Mouse (Mus musculus): ENCODE results near the gene Syngr2. TPM values are rescaled to one million over a fixed set of nuclear protein-coding genes. Genes with fewer than 3 reads are reported as not detected.
A peak's percentile ranks its signal among the peaks of the same experiment; 100 is the strongest.

The Syngr2 gene
- total and polyA plus RNA-seq, 3 experiments: 189 to 384 TPM; not detected in 1

GRCm38 (mm10) chr11:117848985-117849671, 39.7 kb downstream of the Syngr2 start, which contains the start of gene Birc5:
TSS of gene Birc5 (plus strand) at chr11:117849251.
- Histone ChIP-seq H3K9ac (ENCODE audit: control insufficient read depth, low read depth, low read length, poor library complexity, severe bottlenecking) (peak within 1 kb of the TSS; percentile 80), H3K27me3 (ENCODE audit: control insufficient read depth in 1 of 2, insufficient read depth in 2 of 2, low read length in 2 of 2) (no peaks in the 10 kb centered on the region), H3K36me3 (ENCODE audit: control insufficient read depth in 1 of 2, insufficient read depth in 2 of 2, low read length in 2 of 2) (peaks cover 25 to 26% of the 10 kb centered on the region in 2 experiments), H3K79me2 (ENCODE audit: control insufficient read depth, insufficient read depth, low read length, poor library complexity) (peaks cover 28% of the 10 kb centered on the region), H3K4me1 (ENCODE audit: control insufficient read depth in 1 of 2, insufficient read depth in 2 of 2, low read length in 2 of 2) (peaks cover 19 to 21% of the 10 kb centered on the region in 2 experiments), H3K9me3 (replicated peaks; ENCODE audit: insufficient read depth, low read length) (no peaks in the 10 kb centered on the region), H3K4me3 (ENCODE audit: control insufficient read depth in 1 of 2, insufficient read depth in 1 of 2, low read depth in 2 of 2, low read length in 2 of 2) (peak within 1 kb of the TSS; percentile 68 to 82), H3K27ac (ENCODE audit: control insufficient read depth, low read depth, low read length) (peak within 1 kb of the TSS; percentile 66)
- DNase-seq (ENCODE audit: low read depth, low spot score): peak; percentile 99
- no peak for TF ChIP-seq ZNF384 (IDR thresholded peaks at IDR 0.05; ENCODE audit: low read depth, low read length)
- TF ChIP-seq MAX (IDR thresholded peaks at IDR 0.05; ENCODE audit: low read length): peak; percentile 70; the same call in 1 of the 2 replicates
- peak; percentile 99 for TF ChIP-seq NELFE (IDR thresholded peaks at IDR 0.05; ENCODE audit: low read depth, low read length)
- no peak for TF ChIP-seq MYB (IDR thresholded peaks at IDR 0.05; ENCODE audit: low read depth, low read length)
- TF ChIP-seq TCF12 (IDR thresholded peaks at IDR 0.05; ENCODE audit: low read depth, low read length): peak; percentile 62
- TF ChIP-seq CTCF (IDR thresholded peaks at IDR 0.05 in 2 of 3, conservative IDR thresholded peaks at IDR 0.05 in 1 of 3; ENCODE audit: control insufficient read depth in 1 of 3, insufficient read depth in 1 of 3, low read depth in 2 of 3, low read length in 3 of 3, poor library complexity in 1 of 3, severe bottlenecking in 1 of 3): no peak
- no peak for TF ChIP-seq RAD21 (IDR thresholded peaks at IDR 0.05; ENCODE audit: low read depth, low read length)
- TF ChIP-seq POLR2AphosphoS5 (IDR thresholded peaks at IDR 0.05; ENCODE audit: borderline replicate concordance, low read depth, low read length): 0 out of 2 replicates have a peak, but pooled peaks have one; percentile 46
- peak; percentile 93 for TF ChIP-seq HCFC1 (IDR thresholded peaks at IDR 0.05; ENCODE audit: low read depth, low read length)
- no peak; the same call in 1 of the 2 replicates for TF ChIP-seq KAT2A (conservative IDR thresholded peaks at IDR 0.05; ENCODE audit: low read depth, low read length)
- no peak for TF ChIP-seq ZC3H11A (IDR thresholded peaks at IDR 0.05; ENCODE audit: low read depth, low read length)
- no peak for TF ChIP-seq MAFK (IDR thresholded peaks at IDR 0.05; ENCODE audit: borderline replicate concordance, low read depth, low read length)
- TF ChIP-seq USF2 (IDR thresholded peaks at IDR 0.05; ENCODE audit: borderline replicate concordance in 1 of 2, insufficient read depth in 1 of 2, low read depth in 1 of 2, low read length in 2 of 2): no peak
- peak; percentile 68 for TF ChIP-seq ELF1 (IDR thresholded peaks at IDR 0.05; ENCODE audit: low read depth, low read length)
- no peak for TF ChIP-seq GATA1 (IDR thresholded peaks at IDR 0.05; ENCODE audit: low read depth, low read length)
- TF ChIP-seq MAZ (IDR thresholded peaks at IDR 0.05; ENCODE audit: low read depth, low read length): peak; percentile 43; the same call in 1 of the 2 replicates
- TF ChIP-seq BHLHE40 (IDR thresholded peaks at IDR 0.05; ENCODE audit: borderline replicate concordance, low read depth, low read length): no peak
- TF ChIP-seq UBTF (IDR thresholded peaks at IDR 0.05; ENCODE audit: borderline replicate concordance, insufficient read depth, low read depth, low read length): peak; percentile 90; the same call in 1 of the 2 replicates
- no peak for TF ChIP-seq RCOR1 (IDR thresholded peaks at IDR 0.05; ENCODE audit: low read depth, low read length)
- TF ChIP-seq POLR2A (IDR thresholded peaks at IDR 0.05; ENCODE audit: control insufficient read depth in 1 of 2, insufficient read depth in 1 of 2, low read depth in 1 of 2, low read length in 2 of 2, poor library complexity in 1 of 2): peak; percentile 87 to 99
- TF ChIP-seq MYC (IDR thresholded peaks at IDR 0.05; ENCODE audit: low read depth, low read length): peak; percentile 82
- no peak for TF ChIP-seq JUND (IDR thresholded peaks at IDR 0.05; ENCODE audit: low read depth, low read length)
- peak; percentile 93; the same call in 1 of the 2 replicates for TF ChIP-seq E2F4 (IDR thresholded peaks at IDR 0.05; ENCODE audit: borderline replicate concordance, low read depth, low read length)
- TF ChIP-seq POLR2AphosphoS2 (IDR thresholded peaks at IDR 0.05; ENCODE audit: low read length): peak; percentile 96
- no peak for TF ChIP-seq CHD2 (IDR thresholded peaks at IDR 0.05; ENCODE audit: low read length)
- peak; percentile 27; the same call in 1 of the 2 replicates for TF ChIP-seq ETS1 (IDR thresholded peaks at IDR 0.05; ENCODE audit: low read depth, low read length)
- TF ChIP-seq TAL1 (IDR thresholded peaks at IDR 0.05; ENCODE audit: low read length): no peak
- no peak; the same call in none of the 2 replicates for TF ChIP-seq MXI1 (IDR thresholded peaks at IDR 0.05; ENCODE audit: low read depth, low read length)
- no peak for TF ChIP-seq SMC3 (IDR thresholded peaks at IDR 0.05; ENCODE audit: low read depth, low read length)
- no peak for TF ChIP-seq CHD1 (IDR thresholded peaks at IDR 0.05; ENCODE audit: low read depth, low read length)
- TF ChIP-seq SIN3A (IDR thresholded peaks at IDR 0.05; ENCODE audit: low read length): peak; percentile 84; the same call in 1 of the 2 replicates
- TF ChIP-seq ZKSCAN1 (IDR thresholded peaks at IDR 0.05; ENCODE audit: low read depth, low read length): no peak
- TF ChIP-seq TBP (IDR thresholded peaks at IDR 0.05; ENCODE audit: low read depth, low read length): peak; percentile 83
- no peak for TF ChIP-seq GABPA (IDR thresholded peaks at IDR 0.05; ENCODE audit: low read depth, low read length)
- TF ChIP-seq USF1 (IDR thresholded peaks at IDR 0.05; ENCODE audit: low read depth, low read length): 0 out of 2 replicates have a peak, but pooled peaks have one; percentile 52
- TF ChIP-seq NRF1 (IDR thresholded peaks at IDR 0.05; ENCODE audit: insufficient read depth, low read depth, low read length, poor library complexity, severe bottlenecking): peak; percentile 68

All from MEL (cell line).